Mouse (Mus musculus) A20 (cell line): ENCODE data around the gene Ttc8.

Experiments
- DNase-seq: peaks from one replicate; pipeline ENCODE4 v3.0.0-alpha.2; 2011; ENCODE audit warnings: low read depth, low spot score

Gene Ttc8

GRCm38 (mm10) chr12:99026291-99026690 lies 105.9 kb downstream of the Ttc8 start:
- DNase-seq: no peak

- DNase-seq: no peak
Observed at GRCm38 (mm10) chr12:99028665-99029064, 108.3 kb downstream of the Ttc8 start.

GRCm38 (mm10) chr12:99030022-99030421 lies 109.6 kb downstream of the Ttc8 start:
- no peak for DNase-seq
